Mouse (Mus musculus): ENCODE measurements around the gene Rnf227. TPM values are rescaled to one million over a fixed set of nuclear protein-coding genes. Genes with fewer than 3 reads are reported as not detected.
A peak's percentile ranks its signal among the peaks of the same experiment; 100 is the strongest.

Rnf227 gene
- polyA plus RNA-seq, 1 experiment from 2014 or later, result 34.9 TPM

- Histone ChIP-seq H3K9ac (ENCODE audit: low read depth, low read length) (peak overlapping the region; percentile 57), H3K27me3 (ENCODE audit: control insufficient read depth, insufficient read depth, low read length) (no peaks in the 10 kb centered on the region), H3K4me3 (ENCODE audit: low read depth, low read length) (peak overlapping the region; percentile 95), H3K27ac (ENCODE audit: low read depth, low read length) (peak overlapping the region; percentile 95), H3K9me3 (ENCODE audit: control insufficient read depth, low read length) (no peaks in the 10 kb centered on the region), H3K4me1 (replicated peaks; ENCODE audit: control insufficient read depth, insufficient read depth, low read length) (peaks cover 19% of the 10 kb centered on the region), H3K4me2 (replicated peaks; ENCODE audit: low read depth, low read length) (peak overlapping the region; percentile 75), H3K36me3 (ENCODE audit: control insufficient read depth, insufficient read depth, low read length) (no peaks in the 10 kb centered on the region)
- ATAC-seq (ENCODE audit: low FRiP score) (no peak), DNase-seq (ENCODE audit: low spot score) (no peak)
- 27% methylated on average over 6 of the region's 6 CpGs for WGBS
Measured at GRCm38 (mm10) chr11:69365722-69366121, 25.5 kb downstream of the Rnf227 start.

GRCm38 (mm10) chr11:69366157-69366854 lies 26.0 kb downstream of the Rnf227 start:
- H3K36me3 ChIP-seq (ENCODE audit: control insufficient read depth, insufficient read depth, low read length), result no peaks in the 10 kb centered on the region
- ATAC-seq (ENCODE audit: low FRiP score) (peak; percentile 75), DNase-seq (ENCODE audit: low spot score) (peak; percentile 90)
- H3K4me3 ChIP-seq (ENCODE audit: low read depth, low read length), result peak overlapping the region; percentile 95
- 1% methylated on average over 26 of the region's 26 CpGs for WGBS
- no peaks in the 10 kb centered on the region for H3K27me3 ChIP-seq (ENCODE audit: control insufficient read depth, insufficient read depth, low read length)
- peak overlapping the region; percentile 57 for H3K9ac ChIP-seq (ENCODE audit: low read depth, low read length)
- H3K9me3 ChIP-seq (ENCODE audit: control insufficient read depth, low read length), result no peaks in the 10 kb centered on the region
- H3K4me1 ChIP-seq (replicated peaks; ENCODE audit: control insufficient read depth, insufficient read depth, low read length), result peaks cover 22% of the 10 kb centered on the region
- peak overlapping the region; percentile 84 for H3K4me2 ChIP-seq (replicated peaks; ENCODE audit: low read depth, low read length)
- peak overlapping the region; percentile 100 for H3K27ac ChIP-seq (ENCODE audit: low read depth, low read length)

DNA sequence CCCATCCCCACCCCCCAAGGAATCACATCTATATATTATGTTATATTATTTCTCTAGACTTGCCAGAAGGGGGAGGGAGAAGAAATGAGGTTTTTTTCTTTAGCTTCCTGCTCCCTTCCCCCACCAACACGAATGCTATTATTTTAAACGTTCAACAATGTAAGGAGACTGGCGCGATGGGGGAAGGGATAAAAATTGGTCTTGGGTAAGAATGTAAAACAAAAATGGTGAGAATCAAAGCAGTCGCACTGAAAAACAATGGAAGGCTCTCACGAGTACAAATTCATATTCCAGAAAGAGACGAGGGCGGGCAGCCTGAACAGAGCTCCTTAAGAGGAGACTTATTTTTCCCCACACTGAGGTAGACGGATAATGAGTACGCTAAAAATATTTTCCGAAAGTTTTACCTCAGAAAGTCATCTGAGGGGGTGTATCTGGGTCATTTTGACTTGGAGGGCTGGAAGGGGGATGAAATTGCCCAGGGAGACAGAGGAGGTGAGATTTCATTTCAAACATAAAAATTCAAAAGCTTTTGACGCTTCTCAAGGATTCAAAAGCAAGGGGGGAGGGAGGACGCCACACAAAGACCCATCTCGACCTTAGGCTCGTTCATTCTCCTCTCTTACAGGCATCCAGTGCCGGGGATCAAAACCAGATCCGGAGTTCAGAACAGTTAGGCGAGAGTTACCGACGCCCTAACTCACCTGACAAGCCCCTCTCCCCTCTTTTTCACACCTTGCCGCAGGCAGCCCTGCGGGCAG lies 26.8 kb downstream of the Rnf227 start:
- ATAC-seq (ENCODE audit: low FRiP score) (no peak), DNase-seq (ENCODE audit: low spot score) (peak; percentile 68)
- no peaks in the 10 kb centered on the region for H3K9me3 ChIP-seq (ENCODE audit: control insufficient read depth, low read length)
- H3K4me1 ChIP-seq (replicated peaks; ENCODE audit: control insufficient read depth, insufficient read depth, low read length), result peaks cover 29% of the 10 kb centered on the region
- H3K4me3 ChIP-seq (ENCODE audit: low read depth, low read length), result peak overlapping the region; percentile 95
- peak overlapping the region; percentile 100 for H3K27ac ChIP-seq (ENCODE audit: low read depth, low read length)
- no peaks in the 10 kb centered on the region for H3K27me3 ChIP-seq (ENCODE audit: control insufficient read depth, insufficient read depth, low read length)
- no peaks in the 10 kb centered on the region for H3K36me3 ChIP-seq (ENCODE audit: control insufficient read depth, insufficient read depth, low read length)
- peak overlapping the region; percentile 84 for H3K4me2 ChIP-seq (replicated peaks; ENCODE audit: low read depth, low read length)
- under 1% methylated on average over 22 of the region's 22 CpGs for WGBS
- H3K9ac ChIP-seq (ENCODE audit: low read depth, low read length), result peak overlapping the region; percentile 100

DNA sequence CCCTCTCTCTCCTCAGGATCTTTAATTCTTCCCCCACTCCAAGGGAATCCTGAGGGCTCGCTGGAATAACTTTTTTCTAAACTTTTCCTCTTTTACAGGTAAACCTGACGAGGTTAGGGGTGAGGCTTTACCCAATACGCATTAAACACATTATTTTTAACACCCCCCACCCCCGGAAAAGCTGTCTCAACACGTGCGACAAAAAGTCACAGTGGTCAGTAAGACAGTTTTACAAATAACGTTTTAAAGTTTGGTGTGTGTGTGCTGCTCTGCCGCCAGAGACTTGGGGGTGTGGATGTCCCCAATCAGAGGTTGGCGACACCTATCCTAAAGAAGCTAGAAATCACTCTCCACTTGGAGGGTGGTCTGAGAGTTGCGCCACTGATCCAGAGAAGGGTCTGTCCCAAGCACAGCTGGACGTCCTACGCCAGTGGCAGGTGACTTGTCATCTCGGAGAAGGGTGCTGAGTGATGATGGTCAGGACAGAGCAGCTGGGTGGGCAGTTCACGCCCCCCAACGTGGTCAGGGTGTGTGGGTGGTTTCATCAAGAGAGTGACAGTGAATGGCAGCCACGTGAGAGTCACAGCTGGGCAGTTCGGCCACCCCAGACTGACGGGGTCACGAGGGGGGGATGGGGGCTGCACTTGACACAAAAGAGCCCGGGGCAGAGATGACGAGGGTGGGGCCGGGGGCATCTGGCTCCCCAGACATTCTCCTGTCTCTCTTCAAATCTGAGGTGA lies 27.5 kb downstream of the Rnf227 start:
- ATAC-seq (ENCODE audit: low FRiP score), result peak; percentile 58
- no peak for DNase-seq (ENCODE audit: low spot score)
- Histone ChIP-seq H3K9me3 (ENCODE audit: control insufficient read depth, low read length) (no peaks in the 10 kb centered on the region), H3K27me3 (ENCODE audit: control insufficient read depth, insufficient read depth, low read length) (no peaks in the 10 kb centered on the region), H3K4me1 (replicated peaks; ENCODE audit: control insufficient read depth, insufficient read depth, low read length) (peaks cover 30% of the 10 kb centered on the region), H3K4me2 (replicated peaks; ENCODE audit: low read depth, low read length) (peak overlapping the region; percentile 84), H3K9ac (ENCODE audit: low read depth, low read length) (peak overlapping the region; percentile 100), H3K36me3 (ENCODE audit: control insufficient read depth, insufficient read depth, low read length) (no peaks in the 10 kb centered on the region), H3K4me3 (ENCODE audit: low read depth, low read length) (peak overlapping the region; percentile 95), H3K27ac (ENCODE audit: low read depth, low read length) (peak overlapping the region; percentile 100)
- WGBS, result under 1% methylated on average over 22 of the region's 22 CpGs

DNA sequence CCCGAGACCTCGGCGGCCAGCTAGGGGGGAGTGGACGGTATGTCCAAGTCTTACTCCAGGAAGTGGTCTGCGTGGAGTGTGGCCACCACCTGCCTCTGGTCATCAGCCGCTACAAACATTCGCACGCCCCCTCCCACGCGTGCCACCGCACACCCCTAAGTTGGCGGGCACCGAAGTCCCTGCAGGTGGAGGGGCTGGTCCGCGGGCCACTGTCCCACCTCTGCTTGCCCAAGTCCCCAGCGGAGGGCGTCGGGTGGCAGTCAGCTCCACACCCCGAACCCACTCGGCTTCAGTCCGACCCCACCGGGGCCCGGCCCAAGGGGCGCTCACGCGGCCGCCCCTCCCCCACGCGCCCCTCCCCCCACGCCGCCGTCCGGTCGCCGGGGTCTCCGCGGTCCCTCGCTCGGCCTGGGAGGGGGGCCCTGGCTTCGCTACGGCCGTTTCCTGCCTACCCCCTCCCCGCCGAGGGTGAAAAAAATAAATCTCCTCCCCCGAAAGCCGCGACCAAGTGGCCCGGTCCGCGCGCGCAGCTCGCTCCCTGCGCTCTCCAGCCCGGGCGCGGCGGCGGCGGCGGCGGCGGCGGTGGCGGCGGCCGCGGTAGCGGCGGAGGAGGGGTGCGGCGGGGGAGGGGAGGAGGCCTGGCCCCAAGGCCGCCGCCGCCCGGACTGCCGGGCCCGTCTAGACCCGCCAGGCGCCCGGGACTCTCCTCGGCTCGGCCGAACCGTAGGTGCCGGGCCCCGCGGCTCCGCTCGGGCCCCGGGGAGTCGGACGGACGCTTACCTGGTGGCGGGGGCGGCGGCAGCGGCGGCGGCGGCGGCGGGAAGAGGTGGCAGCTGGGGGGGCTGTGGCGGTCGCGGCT lies 28.3 kb downstream of the Rnf227 start:
- Histone ChIP-seq H3K27me3 (ENCODE audit: control insufficient read depth, insufficient read depth, low read length) (no peaks in the 10 kb centered on the region), H3K9me3 (ENCODE audit: control insufficient read depth, low read length) (no peaks in the 10 kb centered on the region), H3K36me3 (ENCODE audit: control insufficient read depth, insufficient read depth, low read length) (no peaks in the 10 kb centered on the region), H3K9ac (ENCODE audit: low read depth, low read length) (peak overlapping the region; percentile 100), H3K27ac (ENCODE audit: low read depth, low read length) (peak overlapping the region; percentile 100), H3K4me1 (replicated peaks; ENCODE audit: control insufficient read depth, insufficient read depth, low read length) (peaks cover 30% of the 10 kb centered on the region), H3K4me3 (ENCODE audit: low read depth, low read length) (peak overlapping the region; percentile 95), H3K4me2 (replicated peaks; ENCODE audit: low read depth, low read length) (peak overlapping the region; percentile 84)
- WGBS, result 0% methylated on average over 36 of the region's 106 CpGs
- peak; percentile 44 for ATAC-seq (ENCODE audit: low FRiP score)
- DNase-seq (ENCODE audit: low spot score), result peak; percentile 75

GRCm38 (mm10) chr11:69369215-69369989 lies 29.1 kb downstream of the Rnf227 start, which contains the start of gene Chd3:
Chd3 (minus strand) TSS chr11:69369406.
- peak within 1 kb of the TSS; percentile 84 for H3K4me2 ChIP-seq (replicated peaks; ENCODE audit: low read depth, low read length)
- DNase-seq (ENCODE audit: low spot score), result peak; percentile 66

DNA sequence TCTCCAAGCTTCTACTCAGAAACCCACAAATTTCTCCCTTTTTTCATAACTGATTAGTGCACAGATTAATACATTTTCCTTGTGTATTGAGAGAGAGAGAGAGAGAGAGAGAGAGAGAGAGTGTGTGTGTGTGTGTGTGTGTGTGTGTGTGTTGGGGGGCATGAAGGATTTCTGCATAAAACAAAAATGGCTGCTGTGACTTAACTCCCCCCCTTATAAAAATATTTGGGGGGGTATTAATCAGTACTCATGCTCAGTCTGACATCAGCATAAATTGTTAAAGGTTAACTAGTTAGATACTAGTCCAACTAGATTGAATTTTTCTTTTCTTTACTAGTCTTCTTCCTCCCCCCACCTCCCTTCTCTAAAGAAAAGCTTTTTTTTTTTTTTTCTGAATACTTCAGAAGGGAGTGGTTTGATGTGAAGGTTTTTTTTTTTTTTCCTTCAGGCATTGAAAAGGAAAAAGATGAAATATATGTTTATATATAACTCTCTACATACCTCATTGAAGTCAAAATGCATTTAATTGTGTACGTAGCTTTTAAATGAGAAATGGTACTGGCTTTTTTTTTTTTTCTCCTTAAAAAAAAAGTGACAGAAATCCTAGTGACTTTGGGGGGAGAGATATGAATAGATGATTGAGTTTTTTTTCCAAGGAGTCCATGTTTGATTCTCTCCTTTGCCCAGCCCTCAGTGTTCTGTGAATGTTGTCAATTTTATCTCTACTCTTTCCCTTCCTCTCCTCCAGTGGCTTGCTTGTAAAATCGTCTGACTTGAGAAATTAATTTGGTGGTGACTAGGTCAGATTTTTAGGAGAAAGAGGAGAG lies 29.9 kb downstream of the Rnf227 start:
- Histone ChIP-seq H3K27ac (ENCODE audit: low read depth, low read length) (peak overlapping the region; percentile 100), H3K4me1 (replicated peaks; ENCODE audit: control insufficient read depth, insufficient read depth, low read length) (peaks cover 24% of the 10 kb centered on the region), H3K27me3 (ENCODE audit: control insufficient read depth, insufficient read depth, low read length) (no peaks in the 10 kb centered on the region), H3K4me3 (ENCODE audit: low read depth, low read length) (peak overlapping the region; percentile 95), H3K9ac (ENCODE audit: low read depth, low read length) (peak overlapping the region; percentile 100; the same call in 1 of the 2 replicates), H3K9me3 (ENCODE audit: control insufficient read depth, low read length) (no peaks in the 10 kb centered on the region), H3K4me2 (replicated peaks; ENCODE audit: low read depth, low read length) (peak overlapping the region; percentile 84), H3K36me3 (ENCODE audit: control insufficient read depth, insufficient read depth, low read length) (no peaks in the 10 kb centered on the region)
- no peak for ATAC-seq (ENCODE audit: low FRiP score)
- no peak for DNase-seq (ENCODE audit: low spot score)
- 28% methylated on average over 2 of the region's 2 CpGs for WGBS

More at GRCm38 (mm10) chr11:69369215-69369989, 29.1 kb downstream of the Rnf227 start, which contains the start of gene Chd3:
- no peaks in the 10 kb centered on the region for H3K36me3 ChIP-seq (ENCODE audit: control insufficient read depth, insufficient read depth, low read length)
- ATAC-seq (ENCODE audit: low FRiP score), result no peak
- 4% methylated on average over 9 of the region's 34 CpGs for WGBS
- H3K4me1 ChIP-seq (replicated peaks; ENCODE audit: control insufficient read depth, insufficient read depth, low read length), result peaks cover 30% of the 10 kb centered on the region
- no peaks in the 10 kb centered on the region for H3K9me3 ChIP-seq (ENCODE audit: control insufficient read depth, low read length)
- peak within 1 kb of the TSS; percentile 100 for H3K9ac ChIP-seq (ENCODE audit: low read depth, low read length)
- H3K27me3 ChIP-seq (ENCODE audit: control insufficient read depth, insufficient read depth, low read length), result no peaks in the 10 kb centered on the region
- H3K27ac ChIP-seq (ENCODE audit: low read depth, low read length), result peak within 1 kb of the TSS; percentile 100
- peak within 1 kb of the TSS; percentile 95 for H3K4me3 ChIP-seq (ENCODE audit: low read depth, low read length)

Measured in hindbrain, embryonic 11.5 days (tissue).